Mouse (Mus musculus): ENCODE measurements around the gene Tmem222. TPM values are rescaled to one million over a fixed set of nuclear protein-coding genes. Genes with fewer than 3 reads are reported as not detected.
A peak's percentile ranks its signal among the peaks of the same experiment; 100 is the strongest.

The Tmem222 gene
- polyA plus RNA-seq, 1 experiment from 2014 or later, result 58.1 TPM

DNA sequence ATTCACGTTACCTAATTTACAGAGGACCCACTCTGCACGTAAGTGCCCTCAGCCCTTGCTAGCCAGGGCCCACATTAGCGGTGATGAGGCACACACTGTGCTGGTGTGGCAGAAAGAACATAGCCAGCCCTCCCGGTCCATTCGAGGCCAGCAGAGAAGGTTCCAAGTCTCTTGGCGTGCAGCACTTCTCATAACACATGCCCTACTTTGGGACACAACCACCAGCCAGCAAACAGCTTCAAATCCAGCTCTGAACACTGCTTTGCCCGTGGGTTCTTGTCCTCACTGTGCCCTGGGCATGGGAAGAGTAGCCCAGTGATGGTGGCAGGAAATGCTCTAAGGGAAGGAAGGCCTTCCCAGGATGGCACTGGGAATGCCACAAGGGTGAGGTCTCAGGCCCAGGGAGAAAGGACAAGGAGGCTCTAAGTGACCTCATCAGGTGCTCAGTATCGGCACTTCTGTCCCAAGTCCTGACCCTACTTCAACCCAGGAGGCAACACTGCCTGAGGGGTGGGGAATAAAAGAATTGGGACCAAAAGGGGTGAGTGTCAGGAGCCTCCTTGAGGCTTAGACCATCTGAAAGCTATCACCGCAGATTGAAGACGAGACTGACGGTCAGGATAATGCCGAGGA, 11.2 kb downstream of the Tmem222 start:
- DNase-seq (ENCODE audit: low spot score) (no peak), ATAC-seq (no peak)
- no peak overlapping the region for H3K4me3 ChIP-seq (ENCODE audit: low read depth, low read length)
- TF ChIP-seq CTCF (IDR thresholded peaks at IDR 0.05) (no peak), EP300 (IDR thresholded peaks at IDR 0.05) (no peak)
- WGBS, result 88% methylated on average over 12 of the region's 12 CpGs
- H3K9ac ChIP-seq (replicated peaks; ENCODE audit: low read depth), result no peak overlapping the region
- no peaks in the 10 kb centered on the region for H3K27me3 ChIP-seq (replicated peaks; ENCODE audit: insufficient read depth, low read length)
- H3K9me3 ChIP-seq (ENCODE audit: low read length), result no peaks in the 10 kb centered on the region
- H3K36me3 ChIP-seq (ENCODE audit: insufficient read depth, low read length), result peaks cover 36% of the 10 kb centered on the region
- no peak overlapping the region for H3K4me2 ChIP-seq (replicated peaks; ENCODE audit: low read depth, low read length)
- no peaks in the 10 kb centered on the region for H3K4me1 ChIP-seq (ENCODE audit: insufficient read depth, low read depth, low read length)
- no peak overlapping the region for H3K27ac ChIP-seq (ENCODE audit: low read length)

DNA sequence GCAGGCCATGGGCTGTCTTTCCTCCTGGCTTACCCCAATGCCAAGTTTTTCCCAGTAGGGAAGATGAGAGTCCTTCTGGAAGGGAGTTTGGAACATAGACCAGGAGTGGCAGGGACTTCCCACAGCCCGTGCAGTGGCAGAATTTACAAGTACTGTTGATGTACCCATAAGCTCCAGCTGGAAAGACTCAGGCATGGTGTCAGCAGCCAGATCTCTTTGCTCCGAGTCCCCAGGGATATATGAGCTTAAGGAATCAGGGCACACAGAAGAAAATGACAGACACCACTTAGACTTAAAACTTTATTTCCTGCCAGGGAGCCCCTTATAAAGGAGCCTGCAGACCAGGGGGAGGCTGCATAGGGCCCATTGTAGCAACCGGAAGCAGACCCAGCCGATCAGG, 11.8 kb downstream of the Tmem222 start:
- no peak overlapping the region for H3K27ac ChIP-seq (ENCODE audit: low read length)
- no peaks in the 10 kb centered on the region for H3K27me3 ChIP-seq (replicated peaks; ENCODE audit: insufficient read depth, low read length)
- peaks cover 36% of the 10 kb centered on the region for H3K36me3 ChIP-seq (ENCODE audit: insufficient read depth, low read length)
- no peak overlapping the region for H3K4me3 ChIP-seq (ENCODE audit: low read depth, low read length)
- no peak overlapping the region for H3K4me2 ChIP-seq (replicated peaks; ENCODE audit: low read depth, low read length)
- ATAC-seq (peak; percentile 28), DNase-seq (ENCODE audit: low spot score) (no peak)
- 77% methylated on average over 4 of the region's 4 CpGs for WGBS
- TF ChIP-seq CTCF (IDR thresholded peaks at IDR 0.05) (no peak), EP300 (IDR thresholded peaks at IDR 0.05) (no peak)
- no peaks in the 10 kb centered on the region for H3K4me1 ChIP-seq (ENCODE audit: insufficient read depth, low read depth, low read length)
- H3K9ac ChIP-seq (replicated peaks; ENCODE audit: low read depth), result no peak overlapping the region
- H3K9me3 ChIP-seq (ENCODE audit: low read length), result no peaks in the 10 kb centered on the region

GRCm38 (mm10) chr4:133265297-133265696, 12.3 kb downstream of the Tmem222 start:
- 89% methylated on average over 3 of the region's 3 CpGs for WGBS
- Histone ChIP-seq H3K4me3 (ENCODE audit: low read depth, low read length) (no peak overlapping the region), H3K4me1 (ENCODE audit: insufficient read depth, low read depth, low read length) (no peaks in the 10 kb centered on the region), H3K27me3 (replicated peaks; ENCODE audit: insufficient read depth, low read length) (no peaks in the 10 kb centered on the region), H3K27ac (ENCODE audit: low read length) (no peak overlapping the region), H3K4me2 (replicated peaks; ENCODE audit: low read depth, low read length) (no peak overlapping the region), H3K9ac (replicated peaks; ENCODE audit: low read depth) (no peak overlapping the region), H3K36me3 (ENCODE audit: insufficient read depth, low read length) (peaks cover 36% of the 10 kb centered on the region), H3K9me3 (ENCODE audit: low read length) (no peaks in the 10 kb centered on the region)
- no peak for TF ChIP-seq EP300 (IDR thresholded peaks at IDR 0.05)
- no peak for TF ChIP-seq CTCF (IDR thresholded peaks at IDR 0.05)
- DNase-seq (ENCODE audit: low spot score) (no peak), ATAC-seq (no peak)

DNA sequence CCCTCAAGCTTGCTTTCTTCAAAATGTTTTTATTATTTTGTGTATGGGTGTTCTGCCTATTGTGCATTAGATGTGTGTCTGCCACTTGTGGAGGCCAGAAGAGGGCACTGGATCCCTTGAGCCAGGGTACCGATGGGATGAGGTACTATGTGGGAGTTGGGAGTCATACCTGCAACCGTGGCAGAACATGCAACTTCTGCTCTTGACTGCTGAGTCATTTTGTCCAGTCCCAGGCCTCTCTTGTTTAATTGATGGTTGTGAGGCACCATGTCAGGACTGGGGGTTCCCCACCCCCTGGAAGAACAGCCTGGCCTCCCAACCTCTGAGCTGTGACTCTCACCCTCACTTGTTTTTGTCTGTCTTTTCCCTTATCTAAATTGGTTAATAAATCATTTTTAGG, 13.0 kb downstream of the Tmem222 start:
- H3K9me3 ChIP-seq (ENCODE audit: low read length), result no peaks in the 10 kb centered on the region
- peaks cover 33% of the 10 kb centered on the region for H3K36me3 ChIP-seq (ENCODE audit: insufficient read depth, low read length)
- ATAC-seq, result no peak

DNA sequence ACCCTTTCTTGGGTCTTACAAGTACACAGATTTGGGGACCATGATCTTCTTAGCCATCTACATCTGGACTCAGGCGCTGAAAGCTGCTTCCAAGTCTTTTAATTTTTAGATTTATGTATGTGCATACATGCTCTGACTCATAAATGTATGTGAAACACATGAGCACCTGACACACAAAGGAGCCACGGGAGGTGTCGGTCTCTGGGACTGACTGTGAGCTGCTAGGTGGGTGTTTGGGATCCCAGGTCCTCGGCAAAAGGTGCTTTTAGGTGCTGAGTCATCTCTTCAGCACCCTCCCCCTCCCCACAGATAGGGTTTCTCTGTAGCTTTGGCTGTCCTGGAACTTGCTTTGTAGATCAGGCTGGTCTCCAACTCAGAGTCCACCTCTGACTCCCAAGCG, 13.8 kb downstream of the Tmem222 start:
- WGBS, result 93% methylated on average over 5 of the region's 5 CpGs
- TF ChIP-seq EP300 (IDR thresholded peaks at IDR 0.05) (no peak), CTCF (IDR thresholded peaks at IDR 0.05) (no peak)
- no peaks in the 10 kb centered on the region for H3K4me1 ChIP-seq (ENCODE audit: insufficient read depth, low read depth, low read length)
- no peak overlapping the region for H3K9ac ChIP-seq (replicated peaks; ENCODE audit: low read depth)
- DNase-seq (ENCODE audit: low spot score) (no peak), ATAC-seq (no peak)
- no peaks in the 10 kb centered on the region for H3K27me3 ChIP-seq (replicated peaks; ENCODE audit: insufficient read depth, low read length)
- H3K4me3 ChIP-seq (ENCODE audit: low read depth, low read length), result no peak overlapping the region
- no peak overlapping the region for H3K27ac ChIP-seq (ENCODE audit: low read length)
- peaks cover 26% of the 10 kb centered on the region for H3K36me3 ChIP-seq (ENCODE audit: insufficient read depth, low read length)
- H3K4me2 ChIP-seq (replicated peaks; ENCODE audit: low read depth, low read length), result no peak overlapping the region
- no peaks in the 10 kb centered on the region for H3K9me3 ChIP-seq (ENCODE audit: low read length)

More for the DNA sequence above, 13.0 kb downstream of the Tmem222 start:
- DNase-seq (ENCODE audit: low spot score), result no peak
- Histone ChIP-seq H3K9ac (replicated peaks; ENCODE audit: low read depth) (no peak overlapping the region), H3K27me3 (replicated peaks; ENCODE audit: insufficient read depth, low read length) (no peaks in the 10 kb centered on the region), H3K4me2 (replicated peaks; ENCODE audit: low read depth, low read length) (no peak overlapping the region), H3K4me1 (ENCODE audit: insufficient read depth, low read depth, low read length) (no peaks in the 10 kb centered on the region), H3K4me3 (ENCODE audit: low read depth, low read length) (no peak overlapping the region), H3K27ac (ENCODE audit: low read length) (no peak overlapping the region)
- TF ChIP-seq EP300 (IDR thresholded peaks at IDR 0.05) (no peak), CTCF (IDR thresholded peaks at IDR 0.05) (no peak)
- WGBS, result 97% methylated on average over 2 of the region's 2 CpGs

DNA sequence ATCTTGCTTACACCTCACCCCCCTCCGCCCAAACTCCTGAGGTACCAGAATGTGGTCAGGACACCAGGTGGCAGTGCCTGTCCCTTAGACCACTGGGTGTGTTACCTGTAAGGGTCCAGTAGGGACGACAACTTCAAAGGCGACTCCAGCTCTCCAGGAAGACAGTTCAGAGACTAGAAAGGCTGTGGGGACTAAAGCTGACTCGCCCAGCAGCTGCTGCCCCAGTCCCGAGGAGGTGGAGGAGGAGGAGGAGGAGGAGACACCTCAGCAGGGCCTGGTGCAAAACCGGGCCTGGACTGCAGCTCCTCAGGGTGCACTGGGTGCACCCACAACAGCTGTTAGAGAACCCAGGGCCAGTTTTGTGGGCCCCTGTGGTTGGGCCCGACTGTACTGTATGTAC, 14.7 kb downstream of the Tmem222 start, which contains the start of gene Sytl1:
Sytl1 (minus strand) TSS at position 232 of the 400 bp plus-strand sequence.
- Histone ChIP-seq H3K4me3 (ENCODE audit: low read depth, low read length) (no peak within 1 kb of the TSS), H3K9ac (replicated peaks; ENCODE audit: low read depth) (no peak within 1 kb of the TSS; the same call in 1 of the 2 replicates), H3K27me3 (replicated peaks; ENCODE audit: insufficient read depth, low read length) (no peaks in the 10 kb centered on the region), H3K36me3 (ENCODE audit: insufficient read depth, low read length) (peaks cover 17% of the 10 kb centered on the region), H3K4me2 (replicated peaks; ENCODE audit: low read depth, low read length) (no peak within 1 kb of the TSS), H3K4me1 (ENCODE audit: insufficient read depth, low read depth, low read length) (no peaks in the 10 kb centered on the region), H3K9me3 (ENCODE audit: low read length) (no peaks in the 10 kb centered on the region), H3K27ac (ENCODE audit: low read length) (no peak within 1 kb of the TSS)
- DNase-seq (ENCODE audit: low spot score) (no peak), ATAC-seq (peak; percentile 32; the same call in 1 of the 2 replicates)
- no peak for TF ChIP-seq EP300 (IDR thresholded peaks at IDR 0.05)
- peak; percentile 30 for TF ChIP-seq CTCF (IDR thresholded peaks at IDR 0.05)
- WGBS, result 42% methylated on average over 7 of the region's 7 CpGs

All from lung, postnatal 0 days (tissue).